Mouse (Mus musculus) liver, embryonic 14.5 days (tissue): ENCODE data around the gene Specc1l. TPM values are rescaled to one million over a fixed set of nuclear protein-coding genes. Genes with fewer than 3 reads are reported as not detected.

Source experiments
- ATAC-seq: fragments of 200-750 bp; cut with Nextera tagmentation; 2 replicates; pipeline ENCODE4 v1.8.0; 2017; ENCODE audit warnings: moderate number of reproducible peaks, mild to moderate bottlenecking, moderate library complexity; ENCODE audit not compliant: insufficient read depth
- DNase-seq, 3 experiments: peaks; one replicate each; pipeline ENCODE4 v3.0.0-alpha.2; 2012 to 2013; ENCODE audit warnings: low read depth in 3 of 3, low spot score in 3 of 3
- H3K27ac ChIP-seq: fragments of 300-500 bp; sonication (generic); 2 replicates; pipeline ENCODE4 v1.5.1; 2014; ENCODE audit warnings: moderate library complexity, mild to moderate bottlenecking, control low read depth, inconsistent platforms
- H3K27me3 ChIP-seq: fragments of 300-500 bp; sonication (generic); 2 replicates; pipeline ENCODE4 v1.6.1; 2014; ENCODE audit warnings: mild to moderate bottlenecking, low read length, moderate library complexity; ENCODE audit not compliant: control insufficient read depth, insufficient read depth
- H3K36me3 ChIP-seq: fragments of 300-500 bp; sonication (generic); replicated peaks from 2 replicates; pipeline ENCODE4 v1.6.1; 2014; ENCODE audit warnings: low read depth; ENCODE audit not compliant: control insufficient read depth, insufficient read depth
- H3K4me1 ChIP-seq, 2 experiments: fragments of 200-500 bp in 1 of 2; fragments of 300-500 bp in 1 of 2; sonication (generic) in 1 of 2; replicated peaks; 2 replicates each; pipeline ENCODE4 v1.6.1; 2012 to 2014; ENCODE audit warnings: antibody characterized with exemption in 1 of 2, inconsistent platforms in 1 of 2, low read length in 1 of 2; ENCODE audit not compliant: control insufficient read depth in 2 of 2, insufficient read depth in 2 of 2
- H3K4me2 ChIP-seq: fragments of 300-500 bp; sonication (generic); 2 replicates; pipeline ENCODE4 v1.6.1; 2014; ENCODE audit warnings: low read depth, mild to moderate bottlenecking, control low read depth, moderate library complexity
- H3K4me3 ChIP-seq, 2 experiments: fragments of 200-500 bp in 1 of 2; fragments of 300-500 bp in 1 of 2; sonication (generic) in 1 of 2; 2 replicates each; pipeline ENCODE4 v1.5.1; 2012 to 2014; ENCODE audit warnings: low read depth in 2 of 2, low read length in 2 of 2, mild to moderate bottlenecking in 2 of 2, control low read depth in 1 of 2, inconsistent platforms in 1 of 2, moderate library complexity in 1 of 2; ENCODE audit not compliant: insufficient read depth in 1 of 2
- H3K9ac ChIP-seq: fragments of 300-500 bp; sonication (generic); replicated peaks from 2 replicates; pipeline ENCODE4 v1.6.1; 2014; ENCODE audit warnings: mild to moderate bottlenecking, control low read depth, moderate library complexity
- H3K9me3 ChIP-seq: fragments of 300-500 bp; sonication (generic); 2 replicates; pipeline ENCODE4 v1.6.1; 2016; ENCODE audit warnings: low read length, mixed read lengths; ENCODE audit not compliant: control insufficient read depth
- CTCF ChIP-seq: IDR thresholded peaks from 2 replicates; pipeline ENCODE4 v1.5.1; 2016; ENCODE audit warnings: antibody characterized with exemption, low read depth, control low read depth
- EP300 ChIP-seq: IDR thresholded peaks from 2 replicates; pipeline ENCODE4 v1.6.1; 2016; ENCODE audit warnings: antibody characterized with exemption, low read depth
- WGBS: fragments of 180-500 bp; shearing (Covaris S2); extraction: QIAGEN DNeasy Blood & Tissue Kit; methylation state at CpG from one replicate; pipeline ENCODE4 v1.1.7; 2014; ENCODE audit not compliant: insufficient replicate concordance; 5-methylcytosine and 5-hydroxymethylcytosine counted together
- polyA plus RNA-seq, 2 experiments: library from polyadenylated mRNA; depleted of rRNA in 1 of 2; stranded (reverse) in 1 of 2; unstranded in 1 of 2; fragments of >200 nt; fragmentation: Nextera tagmentation in 1 of 2; extraction: Ambion mirVana in 1 of 2; gene quantifications; 2 replicates each; pipeline versions ENCODE4 v1.2.1 to v1.2.3; 2012 to 2014

The Specc1l gene
- polyA plus RNA-seq, 2 experiments = 3.1 to 3.9 TPM

DNA sequence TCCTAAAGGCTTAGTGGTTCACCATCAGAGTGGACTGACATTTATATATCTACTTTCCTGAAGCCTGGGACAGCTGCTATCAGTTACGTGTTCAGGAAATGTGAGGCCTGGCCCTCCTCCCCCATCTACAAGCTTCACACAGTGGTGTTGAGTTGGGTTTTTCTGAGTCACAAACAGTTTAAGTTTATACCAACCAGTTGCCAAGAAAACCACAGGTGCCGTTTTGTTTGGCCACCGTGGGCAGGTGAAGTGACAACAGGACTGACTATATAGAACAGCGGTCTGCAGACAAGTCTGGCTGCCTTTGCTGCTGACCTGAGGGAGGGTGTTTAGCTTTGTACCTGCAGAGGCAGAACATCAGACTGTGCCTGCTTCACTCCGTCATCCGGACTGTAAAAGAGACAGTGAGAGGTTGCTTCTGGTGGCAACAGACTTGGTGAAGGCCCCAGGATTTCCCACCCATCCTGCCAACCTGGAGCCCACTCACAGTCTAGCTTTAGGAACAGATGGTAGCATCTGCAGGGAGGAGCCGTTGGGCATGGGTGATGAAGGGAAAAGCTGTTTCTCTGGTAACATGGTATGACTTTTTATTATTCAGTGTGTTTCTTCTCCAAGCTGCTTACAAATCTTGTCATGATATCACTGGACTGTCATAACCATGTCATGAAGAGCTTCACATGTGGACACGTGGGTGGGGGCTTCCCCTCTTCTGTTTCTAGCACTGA, 91.6 kb downstream of the Specc1l start:
- H3K4me3 ChIP-seq = no peak overlapping the region
- H3K4me1 ChIP-seq = peaks cover 5 to 43% of the 10 kb centered on the region in 2 experiments
- no peaks in the 10 kb centered on the region for H3K27me3 ChIP-seq
- TF ChIP-seq EP300 = no peak
- TF ChIP-seq CTCF = no peak
- ATAC-seq (no peak), DNase-seq (no peak)
- H3K27ac ChIP-seq = no peak overlapping the region
- H3K9ac ChIP-seq = no peak overlapping the region
- H3K4me2 ChIP-seq = no peak overlapping the region
- no peaks in the 10 kb centered on the region; the same call in 1 of the 2 replicates for H3K36me3 ChIP-seq
- no peaks in the 10 kb centered on the region for H3K9me3 ChIP-seq
- 33% methylated on average over 8 of the region's 8 CpGs for WGBS

DNA sequence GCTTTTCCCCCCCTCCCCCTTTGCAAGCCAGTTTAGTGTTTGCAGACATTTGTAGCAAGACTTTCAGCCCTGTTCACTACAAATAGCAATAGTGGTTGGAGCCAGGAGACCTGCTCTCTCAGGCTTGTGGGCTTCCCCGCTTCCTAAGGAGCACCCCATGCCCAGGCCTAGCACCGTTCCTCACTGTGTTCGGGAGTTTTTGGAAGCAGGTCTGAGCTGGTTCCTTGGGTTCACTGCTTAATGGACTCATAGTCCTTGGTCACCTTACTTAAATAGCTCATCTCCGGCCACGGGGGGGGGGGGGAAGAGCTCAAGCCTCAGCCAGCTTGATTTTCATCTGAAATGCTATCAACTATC, 92.2 kb downstream of the Specc1l start:
- Histone ChIP-seq H3K4me1 (peaks cover 5 to 43% of the 10 kb centered on the region in 2 experiments), H3K27me3 (no peaks in the 10 kb centered on the region), H3K9me3 (no peaks in the 10 kb centered on the region), H3K4me3 (no peak overlapping the region), H3K9ac (no peak overlapping the region), H3K27ac (no peak overlapping the region), H3K36me3 (no peaks in the 10 kb centered on the region; the same call in 1 of the 2 replicates), H3K4me2 (no peak overlapping the region)
- WGBS = 66% methylated on average over 5 of the region's 5 CpGs
- no peak for TF ChIP-seq EP300
- TF ChIP-seq CTCF = no peak
- no peak for DNase-seq
- no peak for ATAC-seq

DNA sequence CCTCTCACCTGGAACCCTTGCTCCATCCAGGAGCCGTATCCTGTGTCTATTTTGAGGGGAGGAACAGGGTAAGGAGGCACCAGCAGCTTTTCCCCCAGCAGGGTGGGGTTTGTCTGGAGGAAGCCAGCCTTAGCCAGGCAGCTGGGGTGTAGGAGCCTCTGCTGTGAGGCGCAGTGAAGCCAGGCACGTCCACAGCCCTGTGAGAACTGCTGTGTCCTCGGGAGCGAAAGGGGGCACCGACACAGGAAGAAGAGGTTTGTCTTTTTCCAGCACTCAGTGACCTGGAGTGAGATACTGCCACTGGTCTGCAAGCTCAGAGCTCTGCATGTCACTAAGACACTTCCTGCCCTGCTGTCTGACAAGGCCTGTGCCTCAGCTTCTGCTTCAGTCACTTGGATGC, 92.5 kb downstream of the Specc1l start:
- Histone ChIP-seq H3K9ac (no peak overlapping the region), H3K36me3 (no peaks in the 10 kb centered on the region; the same call in 1 of the 2 replicates), H3K27ac (no peak overlapping the region), H3K27me3 (no peaks in the 10 kb centered on the region), H3K4me1 (peaks cover 5 to 43% of the 10 kb centered on the region in 2 experiments), H3K9me3 (no peaks in the 10 kb centered on the region), H3K4me3 (no peak overlapping the region), H3K4me2 (no peak overlapping the region)
- 22% methylated on average over 6 of the region's 6 CpGs for WGBS
- ATAC-seq (peak; percentile 40; the same call in 1 of the 2 replicates), DNase-seq (no peak)
- no peak for TF ChIP-seq EP300
- no peak for TF ChIP-seq CTCF

DNA sequence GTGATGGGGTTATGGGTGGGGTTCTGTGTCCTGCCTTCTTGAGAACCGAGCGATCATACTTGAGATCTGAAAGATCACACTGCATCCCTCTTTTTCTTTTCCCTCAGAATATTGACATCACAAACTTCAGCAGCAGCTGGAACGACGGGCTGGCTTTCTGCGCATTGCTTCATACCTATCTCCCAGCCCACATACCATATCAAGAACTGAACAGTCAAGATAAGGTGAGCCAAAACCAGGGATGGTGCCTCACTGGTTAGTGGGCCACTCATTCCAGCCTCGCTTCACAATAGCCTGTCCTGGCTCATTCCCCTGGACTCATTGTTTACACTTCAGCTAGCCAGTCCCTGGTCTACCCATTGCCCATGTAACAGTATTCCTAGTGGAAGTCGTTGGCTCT, 95.3 kb downstream of the Specc1l start:
- Histone ChIP-seq H3K4me3 (no peak overlapping the region), H3K9me3 (no peaks in the 10 kb centered on the region), H3K4me1 (peaks cover 0 to 31% of the 10 kb centered on the region in 2 experiments), H3K9ac (no peak overlapping the region), H3K27me3 (no peaks in the 10 kb centered on the region), H3K4me2 (no peak overlapping the region), H3K27ac (no peak overlapping the region), H3K36me3 (no peaks in the 10 kb centered on the region; the same call in 1 of the 2 replicates)
- TF ChIP-seq EP300 (peak; percentile 35; the same call in 1 of the 2 replicates), CTCF (no peak)
- DNase-seq = no peak
- 18% methylated on average over 7 of the region's 7 CpGs for WGBS
- ATAC-seq = peak; percentile 65

DNA sequence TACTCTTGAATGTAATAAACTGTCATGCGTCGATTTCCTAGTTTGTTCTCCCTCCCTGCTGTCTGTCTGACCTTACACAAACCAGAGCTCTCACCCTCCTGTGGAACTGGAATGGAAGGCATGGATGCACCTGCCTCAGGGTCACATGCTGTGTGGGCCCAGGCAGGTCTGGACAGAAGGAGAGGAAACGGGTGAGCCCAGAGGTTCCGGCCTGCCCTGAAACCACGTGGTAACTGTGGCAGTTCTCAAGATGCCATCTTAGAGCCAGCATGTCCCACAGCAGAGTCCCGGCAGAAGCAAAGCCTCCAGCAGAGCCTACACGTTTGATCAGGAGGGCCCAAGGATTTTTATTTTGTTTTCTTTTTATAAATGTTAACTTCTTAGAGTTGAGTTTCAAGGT, 100.5 kb downstream of the Specc1l start:
- no peak for ATAC-seq
- no peak overlapping the region for H3K27ac ChIP-seq
- peaks cover 9% of the 10 kb centered on the region for H3K27me3 ChIP-seq
- H3K9ac ChIP-seq = no peak overlapping the region
- H3K4me3 ChIP-seq = no peak overlapping the region
- WGBS = 47% methylated on average over 7 of the region's 7 CpGs
- H3K4me2 ChIP-seq = no peak overlapping the region
- TF ChIP-seq CTCF (no peak), EP300 (no peak)
- no peak for DNase-seq
- H3K4me1 ChIP-seq = peaks cover 0 to 14% of the 10 kb centered on the region in 2 experiments; a peak in 3 of 4 replicates
- H3K9me3 ChIP-seq = no peaks in the 10 kb centered on the region
- no peaks in the 10 kb centered on the region; the same call in 1 of the 2 replicates for H3K36me3 ChIP-seq
